Mouse (Mus musculus) cerebellum, adult 2 months (tissue): Measurements from ENCODE around the gene Gm20479.

ENCODE experiments used
- CTCF ChIP-seq: fragments of 200-500 bp; IDR thresholded peaks from 2 replicates; pipeline ENCODE4 v1.5.1; 2011; ENCODE audit warnings: low read depth, mild to moderate bottlenecking, control low read depth, low read length, moderate library complexity, borderline replicate concordance; ENCODE audit not compliant: insufficient read depth
- POLR2A ChIP-seq: fragments of 200-500 bp; IDR thresholded peaks from 2 replicates; pipeline ENCODE4 v1.6.1; 2011; ENCODE audit warnings: low read length, control low read depth, borderline replicate concordance; ENCODE audit not compliant: insufficient read depth

- no peak for TF ChIP-seq CTCF
- no peak for TF ChIP-seq POLR2A
Measured at GRCm38 (mm10) chr7:27361283-27361946, 4.2 kb upstream of the Gm20479 start.
